Mouse (Mus musculus) limb, embryonic 11.5 days (tissue): Measurements from ENCODE around the gene Hist1h1t. TPM values are rescaled to one million over a fixed set of nuclear protein-coding genes. Genes with fewer than 3 reads are reported as not detected.

Experiments used
- ATAC-seq: fragments of 200-750 bp; cut with Nextera tagmentation; 2 replicates; pipeline ENCODE4 v1.8.0; 2017; ENCODE audit warnings: low read depth; ENCODE audit not compliant: insufficient number of reproducible peaks, low FRiP score, low TSS enrichment
- DNase-seq: peaks from one replicate; pipeline ENCODE4 v3.0.0-alpha.2; 2015; ENCODE audit warnings: low spot score
- H3K27ac ChIP-seq: fragments of 300-500 bp; sonication (generic); replicated peaks from 2 replicates; pipeline ENCODE4 v1.5.1; 2014; ENCODE audit warnings: low read depth, mild to moderate bottlenecking, low read length
- H3K27me3 ChIP-seq: fragments of 300-500 bp; sonication (generic); 2 replicates; pipeline ENCODE4 v1.6.1; 2014; ENCODE audit warnings: mild to moderate bottlenecking, low read length, mixed read lengths; ENCODE audit not compliant: control insufficient read depth, insufficient read depth
- H3K36me3 ChIP-seq: fragments of 300-500 bp; sonication (generic); 2 replicates; pipeline ENCODE4 v1.6.1; 2014; ENCODE audit warnings: mild to moderate bottlenecking, low read length, moderate library complexity, mixed read lengths; ENCODE audit not compliant: control insufficient read depth, insufficient read depth
- H3K4me1 ChIP-seq: fragments of 300-500 bp; sonication (generic); 2 replicates; pipeline ENCODE4 v1.6.1; 2014; ENCODE audit warnings: low read length, mixed read lengths; ENCODE audit not compliant: control insufficient read depth, insufficient read depth
- H3K4me2 ChIP-seq: fragments of 300-500 bp; sonication (generic); 2 replicates; pipeline ENCODE4 v1.6.1; 2014; ENCODE audit warnings: low read depth, mild to moderate bottlenecking, moderate library complexity; ENCODE audit not compliant: severe bottlenecking
- H3K4me3 ChIP-seq: fragments of 300-500 bp; sonication (generic); 2 replicates; pipeline ENCODE4 v1.5.1; 2014; ENCODE audit warnings: low read depth, low read length
- H3K9ac ChIP-seq: fragments of 300-500 bp; sonication (generic); 2 replicates; pipeline ENCODE4 v1.6.1; 2014; ENCODE audit warnings: mild to moderate bottlenecking, low read length
- H3K9me3 ChIP-seq: fragments of 300-500 bp; sonication (generic); 2 replicates; pipeline ENCODE4 v1.6.1; 2016; ENCODE audit warnings: low read length; ENCODE audit not compliant: control insufficient read depth
- WGBS: fragments of 180-500 bp; shearing (Covaris S2); extraction: QIAGEN DNeasy Blood & Tissue Kit; methylation state at CpG from one replicate; pipeline ENCODE4 v1.1.7; 2014; 5-methylcytosine and 5-hydroxymethylcytosine counted together
- polyA plus RNA-seq: library from polyadenylated mRNA; unstranded; fragments of >200 nt; fragmentation: Nextera tagmentation; extraction: Ambion mirVana; gene quantifications from 2 replicates; pipeline ENCODE4 v1.2.1, GENCODE M21; 2014

The Hist1h1t gene
- polyA plus RNA-seq, 1 experiment from 2014 or later = not detected

GRCm38 (mm10) chr13:23732156-23732804 is 36.7 kb downstream of the Hist1h1t start:
- no peaks in the 10 kb centered on the region for H3K4me1 ChIP-seq
- ATAC-seq (no peak), DNase-seq (peak; percentile 24)
- no peak overlapping the region for H3K9ac ChIP-seq
- no peak overlapping the region for H3K4me2 ChIP-seq
- H3K4me3 ChIP-seq = no peak overlapping the region
- 26% methylated on average over 8 of the region's 8 CpGs for WGBS
- no peaks in the 10 kb centered on the region for H3K9me3 ChIP-seq
- H3K36me3 ChIP-seq = no peaks in the 10 kb centered on the region
- H3K27me3 ChIP-seq = no peaks in the 10 kb centered on the region
- H3K27ac ChIP-seq = no peak overlapping the region

- 81% methylated on average over 5 of the region's 5 CpGs for WGBS
Observed at GRCm38 (mm10) chr13:23737091-23737490, 41.5 kb downstream of the Hist1h1t start.

GRCm38 (mm10) chr13:23738041-23738440 is 42.4 kb downstream of the Hist1h1t start:
- Histone ChIP-seq H3K27me3 (no peaks in the 10 kb centered on the region), H3K4me3 (peak overlapping the region; percentile 48; the same call in 1 of the 2 replicates), H3K4me2 (peak overlapping the region; percentile 70), H3K9ac (peak overlapping the region; percentile 77), H3K36me3 (no peaks in the 10 kb centered on the region), H3K27ac (peak overlapping the region; percentile 99), H3K9me3 (no peaks in the 10 kb centered on the region), H3K4me1 (no peaks in the 10 kb centered on the region)
- 27% methylated on average over 4 of the region's 4 CpGs for whole genome bisulfite sequencing
- no peak for ATAC-seq
- DNase-seq = peak; percentile 34

More at GRCm38 (mm10) chr13:23737091-23737490, 41.5 kb downstream of the Hist1h1t start:
- H3K4me2 ChIP-seq = no peak overlapping the region
- H3K4me1 ChIP-seq = no peaks in the 10 kb centered on the region
- ATAC-seq (no peak), DNase-seq (peak; percentile 18)
- H3K27ac ChIP-seq = no peak overlapping the region
- H3K9ac ChIP-seq = no peak overlapping the region
- no peaks in the 10 kb centered on the region for H3K9me3 ChIP-seq
- H3K27me3 ChIP-seq = no peaks in the 10 kb centered on the region
- H3K4me3 ChIP-seq = no peak overlapping the region
- H3K36me3 ChIP-seq = no peaks in the 10 kb centered on the region

GRCm38 (mm10) chr13:23738677-23739068 is 43.1 kb downstream of the Hist1h1t start, which contains the start of gene Hist1h1c:
Gene Hist1h1c (plus strand): TSS chr13:23738808.
- H3K27me3 ChIP-seq = no peaks in the 10 kb centered on the region
- peak; percentile 92 for ATAC-seq
- under 1% methylated on average over 32 of the region's 38 CpGs for WGBS
- peak within 1 kb of the TSS; percentile 48 for H3K4me3 ChIP-seq
- H3K4me2 ChIP-seq = peak within 1 kb of the TSS; percentile 70
- no peaks in the 10 kb centered on the region for H3K4me1 ChIP-seq
- peak within 1 kb of the TSS; percentile 99 for H3K27ac ChIP-seq
- no peaks in the 10 kb centered on the region for H3K9me3 ChIP-seq
- peak; percentile 95 for DNase-seq
- H3K9ac ChIP-seq = peak within 1 kb of the TSS; percentile 77
- H3K36me3 ChIP-seq = no peaks in the 10 kb centered on the region

GRCm38 (mm10) chr13:23739069-23739921 is 43.7 kb downstream of the Hist1h1t start:
- Histone ChIP-seq H3K9ac (peak overlapping the region; percentile 77), H3K27me3 (no peaks in the 10 kb centered on the region), H3K4me3 (peak overlapping the region; percentile 48), H3K27ac (peak overlapping the region; percentile 99), H3K9me3 (no peaks in the 10 kb centered on the region), H3K4me2 (peak overlapping the region; percentile 70), H3K36me3 (no peaks in the 10 kb centered on the region), H3K4me1 (no peaks in the 10 kb centered on the region)
- ATAC-seq (peak; percentile 88), DNase-seq (peak; percentile 97)
- under 1% methylated on average over 39 of the region's 39 CpGs for WGBS

GRCm38 (mm10) chr13:23739922-23740252 is 44.3 kb downstream of the Hist1h1t start:
- Histone ChIP-seq H3K4me3 (peak overlapping the region; percentile 48), H3K36me3 (no peaks in the 10 kb centered on the region), H3K27ac (peak overlapping the region; percentile 99), H3K4me1 (no peaks in the 10 kb centered on the region), H3K9me3 (no peaks in the 10 kb centered on the region), H3K27me3 (no peaks in the 10 kb centered on the region), H3K9ac (peak overlapping the region; percentile 77), H3K4me2 (peak overlapping the region; percentile 70)
- under 1% methylated on average over 14 of the region's 14 CpGs for WGBS
- DNase-seq = no peak
- no peak for ATAC-seq

GRCm38 (mm10) chr13:23740256-23740840 is 44.7 kb downstream of the Hist1h1t start:
- no peaks in the 10 kb centered on the region for H3K4me1 ChIP-seq
- peak overlapping the region; percentile 48 for H3K4me3 ChIP-seq
- peak overlapping the region; percentile 99 for H3K27ac ChIP-seq
- WGBS = 31% methylated on average over 13 of the region's 13 CpGs
- no peak for ATAC-seq
- no peaks in the 10 kb centered on the region for H3K27me3 ChIP-seq
- H3K9me3 ChIP-seq = no peaks in the 10 kb centered on the region
- H3K9ac ChIP-seq = peak overlapping the region; percentile 77
- no peaks in the 10 kb centered on the region for H3K36me3 ChIP-seq
- peak overlapping the region; percentile 70 for H3K4me2 ChIP-seq
- DNase-seq = peak; percentile 38

GRCm38 (mm10) chr13:23740910-23741309 is 45.3 kb downstream of the Hist1h1t start:
- H3K27me3 ChIP-seq = no peaks in the 10 kb centered on the region
- peak overlapping the region; percentile 99; the same call in 1 of the 2 replicates for H3K27ac ChIP-seq
- no peak overlapping the region for H3K9ac ChIP-seq
- no peak for ATAC-seq
- H3K4me2 ChIP-seq = peak overlapping the region; percentile 70; the same call in 1 of the 2 replicates
- WGBS = 66% methylated on average over 5 of the region's 5 CpGs
- H3K4me1 ChIP-seq = no peaks in the 10 kb centered on the region
- DNase-seq = peak; percentile 21
- peak overlapping the region; percentile 48; the same call in 1 of the 2 replicates for H3K4me3 ChIP-seq
- H3K36me3 ChIP-seq = no peaks in the 10 kb centered on the region
- no peaks in the 10 kb centered on the region for H3K9me3 ChIP-seq
